Mouse (Mus musculus): ENCODE results near the gene Nuf2.
"Not testable (repeated sequence)": the region's sequence is repeated elsewhere in the genome, so short reads cannot be mapped to it uniquely, and the experiment has no call there.

Nuf2 gene

GRCm38 (mm10) chr1:169530876-169531701 lies at the start of gene Nuf2:
Gene Nuf2, minus strand, starts transcription at chr1:169531464.
- peak; percentile 99 for DNase-seq (ENCODE audit: low spot score)

DNA sequence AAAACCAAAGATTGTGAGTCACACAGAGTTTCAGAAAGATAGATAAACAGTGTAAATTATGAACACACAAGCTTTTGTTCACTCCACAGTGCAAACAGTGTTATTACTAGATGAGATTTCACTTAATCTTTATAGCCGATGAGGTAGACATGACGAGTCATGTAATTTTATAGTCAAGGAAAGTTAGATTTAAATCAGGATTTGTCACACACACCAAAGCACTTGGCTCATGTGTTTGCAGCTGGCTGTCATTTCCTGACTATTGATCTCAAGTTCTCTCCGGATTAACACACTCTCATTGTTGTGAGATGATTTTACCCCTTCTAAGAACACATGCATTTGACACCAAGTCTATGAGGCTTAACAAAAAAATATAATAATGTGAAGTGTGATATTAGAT lies 48.3 kb upstream of the Nuf2 start:
- no peak for DNase-seq (ENCODE audit: low spot score)

GRCm38 (mm10) chr1:169574136-169574535 lies 42.9 kb upstream of the Nuf2 start:
- DNase-seq (ENCODE audit: low spot score), result no peak

GRCm38 (mm10) chr1:169555621-169556020 lies 24.4 kb upstream of the Nuf2 start:
- DNase-seq (ENCODE audit: low spot score), result no peak

- DNase-seq (ENCODE audit: low spot score), result no peak
These were observed 23.8 kb upstream of the Nuf2 start for GRCm38 (mm10) chr1:169555019-169555418.

GRCm38 (mm10) chr1:169553446-169553845 lies 22.2 kb upstream of the Nuf2 start:
- DNase-seq (ENCODE audit: low spot score), result no peak

DNA sequence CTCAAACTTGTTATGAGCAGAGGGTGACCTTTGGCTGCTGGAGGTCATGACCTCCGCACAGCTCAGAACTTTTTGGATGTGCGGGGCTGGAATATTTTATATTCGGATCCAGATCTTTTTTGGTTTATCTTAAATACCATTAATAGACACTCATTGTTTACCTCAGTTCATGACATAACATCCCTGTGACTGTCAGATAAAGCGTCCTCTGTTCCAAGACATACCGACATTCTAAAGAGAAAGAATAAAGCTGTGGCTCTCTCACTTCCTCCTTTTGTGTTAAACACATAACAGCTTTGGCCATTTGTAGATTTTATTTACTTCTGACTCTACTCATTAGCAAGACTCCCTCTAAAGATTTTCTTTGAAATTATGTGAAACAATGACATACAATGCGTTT lies 9.2 kb upstream of the Nuf2 start:
- DNase-seq (ENCODE audit: low spot score), result no peak

GRCm38 (mm10) chr1:169531702-169532535 lies 655 bp upstream of the Nuf2 start:
- peak; percentile 80 for DNase-seq (ENCODE audit: low spot score)

DNA sequence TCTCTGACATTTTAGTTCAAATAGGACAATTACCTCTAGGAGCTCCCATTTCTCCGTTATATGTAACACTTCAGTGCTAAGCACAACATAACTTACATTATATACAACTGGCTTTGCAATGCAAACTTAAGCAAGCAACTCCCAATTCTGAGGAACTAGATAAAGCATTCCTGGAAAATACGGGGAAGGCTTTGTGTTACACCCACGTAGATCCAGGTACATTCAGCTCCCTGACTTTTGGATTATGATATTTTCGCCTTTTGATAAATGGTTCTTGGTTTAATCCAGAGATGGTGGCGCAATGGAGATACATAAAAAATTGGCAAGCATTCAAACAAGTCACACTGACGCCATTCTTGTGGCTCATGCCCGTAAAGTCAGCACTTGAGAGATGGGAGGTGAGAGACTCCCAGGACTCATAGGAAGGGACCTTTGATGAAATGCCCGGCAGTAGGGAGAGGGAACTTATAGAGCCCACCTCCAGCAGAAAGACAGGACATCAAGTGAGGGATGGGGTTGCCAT lies 1.2 kb downstream of the Nuf2 start:
- DNase-seq (ENCODE audit: low spot score), result no peak

DNA sequence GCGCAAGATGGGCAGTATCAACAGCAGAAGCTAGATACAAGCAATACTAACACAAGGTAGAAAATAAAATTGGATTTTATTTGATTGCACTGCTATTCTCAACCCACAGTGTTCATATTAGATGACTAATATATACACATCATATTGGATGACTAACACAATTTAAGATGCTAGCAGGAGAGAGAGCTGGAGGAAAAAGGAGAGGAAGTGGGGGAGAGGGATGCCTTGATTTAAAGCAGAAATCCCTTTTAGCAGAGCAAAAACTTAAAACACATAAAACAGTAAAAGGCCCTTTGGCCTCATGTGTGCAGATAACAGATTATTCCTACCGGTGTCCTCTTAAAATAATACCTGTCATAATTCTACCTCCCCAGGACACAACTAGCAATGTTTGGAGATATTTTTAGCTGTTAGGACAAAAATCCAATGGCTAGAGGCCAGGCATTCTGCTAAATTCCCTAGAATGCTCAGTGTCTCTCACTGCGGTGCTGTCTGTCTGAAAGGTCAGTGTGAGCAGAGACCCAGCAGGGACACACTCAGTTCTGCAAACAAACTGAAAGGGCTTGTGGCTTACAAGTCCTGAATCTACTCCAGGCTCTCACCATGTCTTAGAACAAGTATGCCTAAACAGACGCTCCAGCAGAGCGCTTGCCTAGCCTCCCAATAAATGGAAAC lies 5.1 kb downstream of the Nuf2 start:
- DNase-seq (ENCODE audit: low spot score), result no peak

DNA sequence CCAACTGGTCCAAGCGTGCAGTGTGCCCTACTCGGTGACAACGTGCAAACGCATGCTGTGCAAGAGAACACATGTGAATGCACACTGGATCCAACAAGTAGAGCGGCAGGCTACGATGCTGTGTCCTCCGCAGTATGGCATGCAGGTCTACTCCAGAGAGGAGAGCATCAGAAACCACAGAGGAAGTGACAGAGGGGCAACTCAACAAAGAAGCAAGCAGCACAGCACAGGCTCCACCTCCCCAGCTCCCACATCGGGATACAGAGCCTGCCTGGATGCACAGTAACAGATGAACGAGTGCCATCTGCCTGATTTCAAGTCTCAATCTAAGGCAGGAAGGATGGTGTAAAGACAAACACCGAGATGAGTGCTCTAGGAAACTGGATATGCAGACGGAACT lies 11.9 kb downstream of the Nuf2 start:
- DNase-seq (ENCODE audit: low spot score), result no peak

GRCm38 (mm10) chr1:169517899-169518517 lies 13.3 kb downstream of the Nuf2 start:
- not testable (repeated sequence) for DNase-seq (ENCODE audit: low spot score)

GRCm38 (mm10) chr1:169517376-169517892 lies 13.8 kb downstream of the Nuf2 start:
- no peak for DNase-seq (ENCODE audit: low spot score)

DNA sequence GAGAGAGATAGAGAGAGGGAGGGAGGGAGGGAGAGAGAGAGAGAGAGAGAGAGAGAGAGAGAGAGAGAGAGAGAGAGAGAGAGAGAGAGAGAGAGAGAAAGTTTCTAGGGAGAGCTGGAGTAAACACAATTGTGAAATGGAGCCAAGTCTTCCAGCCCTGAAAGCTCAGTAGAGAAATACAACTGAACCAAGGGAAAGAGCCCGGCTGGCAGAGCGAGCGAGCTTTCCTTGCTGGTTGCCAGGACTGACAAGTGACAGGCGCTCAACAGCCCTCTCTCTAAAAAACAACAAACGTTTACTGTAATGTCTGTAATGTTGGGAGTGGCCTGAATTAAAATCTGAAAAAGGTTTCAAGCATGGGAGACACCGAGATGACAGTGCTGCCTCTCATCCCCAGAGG lies 24.9 kb downstream of the Nuf2 start:
- no peak for DNase-seq (ENCODE audit: low spot score)

- no peak for DNase-seq (ENCODE audit: low spot score)
These were observed 28.4 kb downstream of the Nuf2 start for GRCm38 (mm10) chr1:169502876-169503275.

GRCm38 (mm10) chr1:169495621-169496020 lies 35.6 kb downstream of the Nuf2 start:
- DNase-seq (ENCODE audit: low spot score), result peak; percentile 71

- DNase-seq (ENCODE audit: low spot score), result no peak
These were observed 39.7 kb downstream of the Nuf2 start for GRCm38 (mm10) chr1:169491561-169491960.

DNA sequence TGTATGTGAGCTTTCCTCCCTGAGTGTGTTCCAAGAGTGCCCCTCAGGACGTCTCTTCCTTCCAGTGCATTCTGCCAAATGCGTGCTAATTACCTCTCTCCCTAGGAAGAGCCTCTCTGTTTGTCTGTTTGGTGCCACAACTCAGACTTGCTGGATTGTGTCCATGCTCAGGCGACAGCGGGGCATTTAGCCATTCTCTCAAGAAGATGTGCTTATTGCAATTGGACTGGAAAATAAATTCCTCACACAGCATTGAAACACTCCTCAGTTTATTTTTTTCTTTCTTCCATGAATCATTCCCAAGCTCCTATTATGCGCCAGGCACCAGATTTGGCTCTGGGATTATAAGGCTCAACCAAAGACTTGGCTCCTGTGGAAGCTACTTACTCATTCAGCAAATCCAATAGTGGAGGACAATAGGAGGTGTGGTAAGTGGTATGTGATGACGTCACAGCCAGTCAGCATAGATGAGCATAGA lies 45.8 kb downstream of the Nuf2 start:
- DNase-seq (ENCODE audit: low spot score), result no peak

GRCm38 (mm10) chr1:169484565-169484964 lies 46.7 kb downstream of the Nuf2 start:
- DNase-seq (ENCODE audit: low spot score), result no peak

DNA sequence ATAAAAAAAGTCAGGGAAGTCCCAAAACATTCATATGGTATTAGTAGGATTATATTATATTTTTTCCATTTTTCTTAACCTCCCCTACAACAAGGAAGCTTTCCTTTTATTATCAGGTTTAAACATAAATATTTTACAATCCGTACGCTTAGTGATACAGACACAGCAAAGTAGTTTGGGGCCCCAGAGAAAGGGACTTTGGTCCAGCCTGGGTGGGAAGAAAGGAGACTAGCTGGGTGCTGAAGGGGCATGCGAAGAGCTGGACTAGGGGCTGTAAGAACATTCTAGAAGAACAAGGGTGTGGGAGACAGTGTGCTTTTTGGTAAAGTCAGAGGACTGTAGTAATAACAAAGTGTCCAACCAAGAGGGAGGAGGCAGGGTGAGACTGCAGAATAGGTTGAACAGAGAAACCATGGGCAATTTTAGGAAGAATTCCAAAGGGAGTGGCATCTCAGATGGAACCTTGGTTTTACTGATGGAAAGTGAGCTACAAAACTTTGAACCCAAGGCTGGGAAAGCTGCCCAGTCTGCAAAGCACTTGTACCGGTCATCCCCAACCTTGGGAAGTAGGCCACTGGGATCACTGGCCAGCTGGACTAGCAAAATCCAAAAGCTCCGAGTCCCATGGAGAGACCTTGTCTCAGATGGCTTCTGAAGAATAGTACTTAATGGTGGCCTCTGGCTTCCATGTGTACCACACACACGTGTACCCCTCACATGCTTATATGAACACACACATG lies 48.5 kb downstream of the Nuf2 start:
- no peak for DNase-seq (ENCODE audit: low spot score)

DNA sequence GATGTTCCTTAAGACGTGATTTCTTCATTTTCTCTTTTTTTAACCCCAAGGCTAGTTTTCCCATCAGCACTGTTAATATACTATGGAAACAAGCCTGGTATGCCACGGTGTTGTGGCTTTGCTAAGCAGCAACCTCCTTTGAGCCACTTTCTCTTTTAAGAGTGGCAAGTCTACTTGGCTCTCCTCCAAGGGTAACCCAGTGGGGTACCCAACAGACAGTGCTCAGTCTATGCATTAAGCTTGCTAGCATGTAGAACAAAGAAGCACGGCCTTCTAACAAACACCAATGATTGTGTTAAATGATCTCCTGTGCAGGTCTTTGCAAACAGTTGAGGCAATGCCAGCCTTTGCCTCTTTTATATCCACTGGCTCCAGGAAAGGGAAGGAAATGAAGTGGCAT lies 60.1 kb downstream of the Nuf2 start:
- DNase-seq (ENCODE audit: low spot score), result no peak

Data from embryo, embryonic 10.5 days (tissue).